Mouse (Mus musculus) forebrain, embryonic 11.5 days (tissue): ENCODE measurements around the gene Csmd2. TPM values are rescaled to one million over a fixed set of nuclear protein-coding genes. Genes with fewer than 3 reads are reported as not detected.

Source experiments
- ATAC-seq: fragments of 200-750 bp; cut with Nextera tagmentation; replicated peaks from 2 replicates; pipeline ENCODE4 v1.8.0; 2017; ENCODE audit warnings: moderate TSS enrichment; ENCODE audit not compliant: low FRiP score
- DNase-seq: peaks from one replicate; pipeline ENCODE4 v3.0.0-alpha.2; 2017; ENCODE audit warnings: low spot score
- H3K27ac ChIP-seq: fragments of 300-500 bp; sonication (generic); 2 replicates; pipeline ENCODE4 v1.5.1; 2014; ENCODE audit warnings: low read depth, low read length
- H3K27me3 ChIP-seq: fragments of 300-500 bp; sonication (generic); 2 replicates; pipeline ENCODE4 v1.6.1; 2014; ENCODE audit warnings: mild to moderate bottlenecking, low read length, mixed read lengths; ENCODE audit not compliant: control insufficient read depth, insufficient read depth
- H3K36me3 ChIP-seq: fragments of 300-500 bp; sonication (generic); 2 replicates; pipeline ENCODE4 v1.6.1; 2014; ENCODE audit warnings: mild to moderate bottlenecking, low read length, moderate library complexity, mixed read lengths; ENCODE audit not compliant: control insufficient read depth, insufficient read depth
- H3K4me1 ChIP-seq: fragments of 300-500 bp; sonication (generic); replicated peaks from 2 replicates; pipeline ENCODE4 v1.6.1; 2014; ENCODE audit warnings: low read length, mixed read lengths; ENCODE audit not compliant: control insufficient read depth, insufficient read depth
- H3K4me2 ChIP-seq: fragments of 300-500 bp; sonication (generic); 2 replicates; pipeline ENCODE4 v1.6.1; 2014; ENCODE audit warnings: low read depth, mild to moderate bottlenecking, low read length, moderate library complexity, mixed read lengths; ENCODE audit not compliant: severe bottlenecking
- H3K4me3 ChIP-seq: fragments of 300-500 bp; sonication (generic); 2 replicates; pipeline ENCODE4 v1.5.1; 2014; ENCODE audit warnings: low read depth, low read length
- H3K9ac ChIP-seq: fragments of 300-500 bp; sonication (generic); 2 replicates; pipeline ENCODE4 v1.6.1; 2014; ENCODE audit warnings: low read length
- H3K9me3 ChIP-seq: fragments of 300-500 bp; sonication (generic); 2 replicates; pipeline ENCODE4 v1.6.1; 2016; ENCODE audit warnings: low read length, mixed read lengths; ENCODE audit not compliant: control insufficient read depth
- WGBS: fragments of 180-500 bp; shearing (Covaris S2); extraction: QIAGEN DNeasy Blood & Tissue Kit; methylation state at CpG from one replicate; pipeline ENCODE4 v1.1.7; 2014; 5-methylcytosine and 5-hydroxymethylcytosine counted together
- polyA plus RNA-seq: library from polyadenylated mRNA; unstranded; fragments of >200 nt; fragmentation: Nextera tagmentation; extraction: Ambion mirVana; gene quantifications from 2 replicates; pipeline ENCODE4 v1.2.1, GENCODE M21; 2014

Csmd2 gene
- 1.3 and 1.6 TPM in 2 replicates for polyA plus RNA-seq

DNA sequence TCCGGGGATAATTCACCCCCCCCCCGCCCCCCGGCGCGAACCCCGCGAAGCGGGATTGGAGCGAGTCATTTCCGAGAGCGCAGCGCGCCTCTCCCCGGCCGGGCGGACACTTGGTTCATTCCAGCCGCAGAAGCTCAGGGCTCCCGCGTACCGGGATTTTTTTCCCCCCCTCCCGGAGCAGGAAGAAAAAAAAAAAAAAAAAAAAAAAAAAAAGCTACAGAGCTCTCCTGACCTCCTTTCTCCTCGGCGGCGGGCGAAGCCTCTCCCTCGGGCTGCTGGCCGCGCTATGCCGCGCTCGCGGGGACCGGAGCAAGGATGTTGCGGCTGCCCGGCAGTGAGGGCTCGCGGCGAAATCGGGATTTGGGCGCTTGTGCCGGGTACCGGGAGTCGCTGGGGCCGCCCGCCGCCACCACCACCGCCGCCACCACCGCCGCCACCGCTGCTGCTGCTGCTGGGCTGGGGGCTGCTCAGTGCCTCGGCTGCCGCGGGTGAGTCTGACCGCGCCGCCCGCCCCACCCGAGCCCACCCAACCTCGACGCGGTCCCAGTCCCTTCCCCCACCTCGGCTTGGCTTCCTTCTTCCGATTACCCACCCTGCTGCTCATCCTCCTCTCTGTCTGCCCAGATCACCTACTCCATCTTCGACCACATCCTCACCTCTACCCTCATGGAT lies at the start of gene Csmd2:
Csmd2 (plus strand) TSS at position 74 of the 672 bp plus-strand sequence.
- H3K9ac ChIP-seq, result peak within 1 kb of the TSS; percentile 67
- peak within 1 kb of the TSS; percentile 54 for H3K4me3 ChIP-seq
- no peak for ATAC-seq
- H3K36me3 ChIP-seq, result no peaks in the 10 kb centered on the region
- peak within 1 kb of the TSS; percentile 92 for H3K4me2 ChIP-seq
- no peak within 1 kb of the TSS for H3K27ac ChIP-seq
- WGBS, result under 1% methylated on average over 43 of the region's 65 CpGs
- H3K9me3 ChIP-seq, result no peaks in the 10 kb centered on the region
- H3K4me1 ChIP-seq, result peaks cover 9% of the 10 kb centered on the region
- H3K27me3 ChIP-seq, result peaks cover 36% of the 10 kb centered on the region
- DNase-seq, result peak; percentile 74

DNA sequence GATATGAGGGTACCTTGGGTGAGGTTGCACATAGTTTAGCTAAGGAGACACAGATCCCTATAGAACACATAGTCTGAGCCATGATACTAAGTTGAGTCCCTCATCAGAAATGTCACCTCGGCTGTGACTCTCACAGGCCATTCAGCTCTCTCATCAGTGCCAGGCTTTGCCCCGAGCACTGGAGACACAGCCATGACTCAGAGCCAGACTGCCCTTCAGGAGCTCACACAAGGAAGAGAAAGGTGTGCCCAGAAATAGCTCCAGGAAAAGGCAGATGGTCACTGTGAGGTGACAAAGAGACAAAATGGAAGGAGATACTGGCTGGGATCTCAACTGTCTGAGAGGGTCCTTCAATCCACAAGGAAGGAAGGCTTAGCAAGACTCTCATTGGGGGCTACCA lies 40.0 kb upstream of the Csmd2 start:
- Histone ChIP-seq H3K4me1 (no peaks in the 10 kb centered on the region), H3K27ac (no peak overlapping the region), H3K36me3 (no peaks in the 10 kb centered on the region), H3K4me2 (no peak overlapping the region), H3K9ac (no peak overlapping the region), H3K4me3 (no peak overlapping the region), H3K9me3 (no peaks in the 10 kb centered on the region), H3K27me3 (no peaks in the 10 kb centered on the region)
- 71% methylated on average over 2 of the region's 2 CpGs for WGBS
- DNase-seq, result no peak
- no peak for ATAC-seq

DNA sequence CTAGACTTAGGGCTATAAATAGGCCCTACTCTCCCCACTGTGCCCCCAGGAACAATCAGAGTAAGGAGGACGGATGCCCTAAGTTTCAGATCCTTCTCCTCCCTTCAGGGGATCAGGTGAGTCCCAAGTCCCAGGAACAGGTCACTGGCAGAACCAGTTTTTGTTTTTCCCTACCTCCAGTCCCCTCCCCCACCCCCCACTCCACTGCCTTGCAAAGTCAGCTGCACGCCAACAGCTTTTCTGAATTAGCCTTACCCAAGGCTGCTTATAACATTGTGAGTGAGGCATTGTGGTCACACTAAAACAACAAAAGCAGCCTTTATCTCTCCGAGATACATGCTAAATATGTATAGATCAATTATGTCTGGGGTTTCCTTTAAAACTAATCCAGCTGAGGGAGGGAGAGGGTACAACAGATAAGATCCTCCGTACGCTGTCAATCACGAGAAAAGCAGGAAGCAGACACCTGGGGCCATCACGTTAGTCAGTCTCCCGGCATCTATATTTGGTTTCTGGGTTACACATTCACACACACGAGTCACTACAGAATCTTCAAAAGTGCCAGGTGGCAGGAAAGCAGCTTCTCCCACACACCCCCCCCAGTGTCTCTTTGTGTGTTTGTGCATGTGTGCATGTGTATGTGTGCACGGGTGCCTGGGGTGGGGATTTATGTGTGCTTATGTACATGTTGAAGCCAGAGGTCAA lies 34.5 kb upstream of the Csmd2 start:
- Histone ChIP-seq H3K27me3 (no peaks in the 10 kb centered on the region), H3K4me2 (no peak overlapping the region), H3K9ac (no peak overlapping the region), H3K9me3 (no peaks in the 10 kb centered on the region), H3K36me3 (no peaks in the 10 kb centered on the region), H3K27ac (no peak overlapping the region), H3K4me3 (no peak overlapping the region), H3K4me1 (no peaks in the 10 kb centered on the region)
- WGBS, result 60% methylated on average over 10 of the region's 10 CpGs
- ATAC-seq, result no peak
- no peak for DNase-seq

- DNase-seq, result no peak
- peaks cover 21% of the 10 kb centered on the region for H3K27me3 ChIP-seq
- WGBS, result 11% methylated on average over 7 of the region's 7 CpGs
Observed at GRCm38 (mm10) chr4:127969101-127969500, 18.6 kb upstream of the Csmd2 start.

GRCm38 (mm10) chr4:127970018-127970421 lies 17.6 kb upstream of the Csmd2 start:
- no peak overlapping the region for H3K4me3 ChIP-seq
- ATAC-seq (no peak), DNase-seq (peak; percentile 76)
- no peaks in the 10 kb centered on the region for H3K9me3 ChIP-seq
- H3K9ac ChIP-seq, result no peak overlapping the region
- no peaks in the 10 kb centered on the region for H3K36me3 ChIP-seq
- no peaks in the 10 kb centered on the region for H3K4me1 ChIP-seq
- H3K27me3 ChIP-seq, result peaks cover 21% of the 10 kb centered on the region
- no peak overlapping the region for H3K4me2 ChIP-seq
- 8% methylated on average over 7 of the region's 7 CpGs for WGBS
- no peak overlapping the region for H3K27ac ChIP-seq

More at GRCm38 (mm10) chr4:127969101-127969500, 18.6 kb upstream of the Csmd2 start:
- H3K9ac ChIP-seq, result no peak overlapping the region
- no peak overlapping the region for H3K4me3 ChIP-seq
- H3K27ac ChIP-seq, result no peak overlapping the region
- H3K9me3 ChIP-seq, result no peaks in the 10 kb centered on the region
- H3K4me2 ChIP-seq, result no peak overlapping the region
- no peaks in the 10 kb centered on the region for H3K36me3 ChIP-seq
- ATAC-seq, result no peak
- no peaks in the 10 kb centered on the region for H3K4me1 ChIP-seq

GRCm38 (mm10) chr4:127970901-127971868 lies 16.5 kb upstream of the Csmd2 start, which contains the start of gene CK137956:
Gene CK137956, minus strand, starts transcription at chr4:127970951.
- DNase-seq (peak; percentile 62), ATAC-seq (0 out of 2 replicates have a peak, but pooled peaks have one; percentile 12)
- 3% methylated on average over 39 of the region's 39 CpGs for WGBS
- H3K4me2 ChIP-seq, result 0 out of 2 replicates have a peak within 1 kb of the TSS, but pooled peaks have one; percentile 15
- H3K9ac ChIP-seq, result no peak within 1 kb of the TSS
- H3K4me1 ChIP-seq, result no peaks in the 10 kb centered on the region
- H3K36me3 ChIP-seq, result no peaks in the 10 kb centered on the region
- no peak within 1 kb of the TSS for H3K27ac ChIP-seq
- no peak within 1 kb of the TSS for H3K4me3 ChIP-seq
- no peaks in the 10 kb centered on the region for H3K9me3 ChIP-seq
- H3K27me3 ChIP-seq, result peaks cover 21% of the 10 kb centered on the region

GRCm38 (mm10) chr4:127972976-127973375 lies 14.7 kb upstream of the Csmd2 start:
- Histone ChIP-seq H3K4me2 (no peak overlapping the region), H3K4me1 (no peaks in the 10 kb centered on the region), H3K9ac (no peak overlapping the region), H3K27me3 (peaks cover 21% of the 10 kb centered on the region), H3K36me3 (no peaks in the 10 kb centered on the region), H3K27ac (no peak overlapping the region), H3K4me3 (no peak overlapping the region), H3K9me3 (no peaks in the 10 kb centered on the region)
- ATAC-seq (no peak), DNase-seq (no peak)
- WGBS, result 83% methylated on average over 3 of the region's 3 CpGs

GRCm38 (mm10) chr4:127981125-127981524 lies 6.5 kb upstream of the Csmd2 start:
- WGBS, result 37% methylated on average over 6 of the region's 6 CpGs
- H3K9me3 ChIP-seq, result no peaks in the 10 kb centered on the region
- no peak overlapping the region for H3K9ac ChIP-seq
- peak; percentile 56 for DNase-seq
- no peaks in the 10 kb centered on the region for H3K36me3 ChIP-seq
- peaks cover 9% of the 10 kb centered on the region; the same call in 1 of the 2 replicates for H3K4me1 ChIP-seq
- no peak overlapping the region for H3K4me3 ChIP-seq
- H3K27ac ChIP-seq, result no peak overlapping the region
- H3K27me3 ChIP-seq, result peaks cover 12% of the 10 kb centered on the region; the same call in 1 of the 2 replicates
- ATAC-seq, result peak; percentile 46
- no peak overlapping the region for H3K4me2 ChIP-seq
